Mouse (Mus musculus): ENCODE measurements at regions not wholly inside any gene's neighbourhood (a gene's known extent, or its start where the extent isn't known, plus 50 kb on each side); places are given as distances from the start of the nearest gene placed in this dataset.

- H3K4me3 ChIP-seq (replicated peaks in 1 of 3; ENCODE audit: low read depth in 2 of 3, low read length in 2 of 3, poor library complexity in 1 of 3): no peak overlapping the region
- no peaks in the 10 kb centered on the region for H3K4me1 ChIP-seq (ENCODE audit: control insufficient read depth in 1 of 2, insufficient read depth in 2 of 2)
- H3K36me3 ChIP-seq (replicated peaks in 1 of 2; ENCODE audit: control insufficient read depth in 1 of 2, insufficient read depth in 1 of 2, low read length in 1 of 2): no peaks in the 10 kb centered on the region
- no peak for DNase-seq (ENCODE audit: extremely low read depth)
- peaks cover 47% of the 10 kb centered on the region for H3K9me3 ChIP-seq (replicated peaks; ENCODE audit: low read length)
- dilution Hi-C loops (cut with MboI; ENCODE audit: extremely low pct_ligation_motif_present, extremely low pct_unique_long_range_greater_than_20kb, low sequenced_read_pairs): no loop called here
- TF ChIP-seq MAZ (IDR thresholded peaks at IDR 0.05; ENCODE audit: low read depth, low read length) (no peak), ZMIZ1 (IDR thresholded peaks at IDR 0.05; ENCODE audit: low read depth, low read length) (no peak), CHD2 (IDR thresholded peaks at IDR 0.05; ENCODE audit: low read length) (no peak), NELFE (IDR thresholded peaks at IDR 0.05; ENCODE audit: low read depth, low read length) (no peak), RCOR1 (conservative IDR thresholded peaks at IDR 0.05; ENCODE audit: low read depth, low read length) (no peak), TCF12 (IDR thresholded peaks at IDR 0.05; ENCODE audit: low read depth, low read length) (no peak), CTCF (conservative IDR thresholded peaks at IDR 0.05 in 1 of 2, IDR thresholded peaks at IDR 0.05 in 1 of 2; ENCODE audit: low read depth in 2 of 2, low read length in 2 of 2) (no peak), MYC (IDR thresholded peaks at IDR 0.05; ENCODE audit: low read depth, low read length) (no peak), HCFC1 (IDR thresholded peaks at IDR 0.05; ENCODE audit: low read depth, low read length) (no peak), MXI1 (IDR thresholded peaks at IDR 0.05; ENCODE audit: low read depth, low read length) (no peak), ZC3H11A (IDR thresholded peaks at IDR 0.05; ENCODE audit: low read depth, low read length) (no peak), SMC3 (IDR thresholded peaks at IDR 0.05; ENCODE audit: low read depth, low read length) (no peak)
- no peaks in the 10 kb centered on the region for H3K27me3 ChIP-seq (replicated peaks)
- in situ Hi-C loops (cut with MboI; ENCODE audit: low pct_ligation_motif_present, low pct_unique_long_range_greater_than_20kb, low sequenced_read_pairs): no loop called here
- H3K27ac ChIP-seq (ENCODE audit: insufficient read depth, low read depth): no peak overlapping the region
- no peak overlapping the region for H3K9ac ChIP-seq (ENCODE audit: insufficient read depth, low read depth)
- H3K79me2 ChIP-seq (replicated peaks; ENCODE audit: control insufficient read depth, extremely low read depth, insufficient read depth, poor library complexity, severe bottlenecking): no peaks in the 10 kb centered on the region
- no peak overlapping the region for H3K4me2 ChIP-seq (ENCODE audit: insufficient read depth, low read depth, poor library complexity, severe bottlenecking)
Observed at GRCm38 (mm10) chr1:113550172-113550571, 1685.5 kb upstream of the Dsel start.

GRCm38 (mm10) chr1:113539981-113540380, 1675.3 kb upstream of the Dsel start:
- Histone ChIP-seq H3K79me2 (replicated peaks; ENCODE audit: control insufficient read depth, extremely low read depth, insufficient read depth, poor library complexity, severe bottlenecking) (no peaks in the 10 kb centered on the region), H3K36me3 (replicated peaks in 1 of 2; ENCODE audit: control insufficient read depth in 1 of 2, insufficient read depth in 1 of 2, low read length in 1 of 2) (no peaks in the 10 kb centered on the region), H3K4me3 (replicated peaks in 1 of 3; ENCODE audit: low read depth in 2 of 3, low read length in 2 of 3, poor library complexity in 1 of 3) (no peak overlapping the region), H3K4me1 (ENCODE audit: control insufficient read depth in 1 of 2, insufficient read depth in 2 of 2) (no peaks in the 10 kb centered on the region), H3K9ac (ENCODE audit: insufficient read depth, low read depth) (no peak overlapping the region), H3K4me2 (ENCODE audit: insufficient read depth, low read depth, poor library complexity, severe bottlenecking) (no peak overlapping the region), H3K27me3 (replicated peaks) (no peaks in the 10 kb centered on the region), H3K27ac (ENCODE audit: insufficient read depth, low read depth) (no peak overlapping the region), H3K9me3 (replicated peaks; ENCODE audit: low read length) (peaks cover 38% of the 10 kb centered on the region)
- no peak for DNase-seq (ENCODE audit: extremely low read depth)
- TF ChIP-seq ZMIZ1 (IDR thresholded peaks at IDR 0.05; ENCODE audit: low read depth, low read length) (no peak), JUN (IDR thresholded peaks at IDR 0.05; ENCODE audit: insufficient read depth, low read depth, low read length) (no peak), BHLHE40 (IDR thresholded peaks at IDR 0.05; ENCODE audit: low read depth, low read length) (no peak), MAX (IDR thresholded peaks at IDR 0.05; ENCODE audit: low read length) (no peak), NRF1 (IDR thresholded peaks at IDR 0.05; ENCODE audit: low read depth, low read length) (no peak), ZKSCAN1 (IDR thresholded peaks at IDR 0.05; ENCODE audit: borderline replicate concordance, low read depth, low read length) (no peak)
- dilution Hi-C loops (cut with MboI; ENCODE audit: extremely low pct_ligation_motif_present, extremely low pct_unique_long_range_greater_than_20kb, low sequenced_read_pairs) (no loop called here), in situ Hi-C loops (cut with MboI; ENCODE audit: low pct_ligation_motif_present, low pct_unique_long_range_greater_than_20kb, low sequenced_read_pairs) (no loop called here)
